Mouse (Mus musculus): Measurements from ENCODE around the gene Phactr1. TPM values are rescaled to one million over a fixed set of nuclear protein-coding genes. Genes with fewer than 3 reads are reported as not detected.
A peak's percentile ranks its signal among the peaks of the same experiment; 100 is the strongest.

Phactr1 gene
- polyA plus RNA-seq, 1 experiment from 2014 or later: 26.2 TPM

DNA sequence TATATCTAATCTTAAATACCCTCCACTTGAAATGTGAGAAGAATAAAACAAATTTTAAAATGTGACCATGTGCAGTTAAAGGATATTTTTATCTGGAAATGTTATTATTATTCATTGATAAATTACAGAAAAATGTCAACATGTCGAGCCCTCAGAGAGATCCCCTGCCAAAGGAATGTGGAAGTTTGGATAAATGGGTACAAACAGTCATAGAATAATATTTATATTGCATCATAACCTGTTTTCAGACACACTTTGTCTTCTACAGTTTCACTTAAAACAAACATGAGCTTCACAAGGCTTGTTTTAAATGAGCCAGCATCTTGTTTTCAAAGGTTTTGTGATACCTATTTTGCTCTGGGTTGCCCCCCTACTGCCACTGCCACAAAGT, 204.3 kb downstream of the Phactr1 start:
- Histone ChIP-seq H3K9me3 (ENCODE audit: low read length) (no peaks in the 10 kb centered on the region), H3K36me3 (ENCODE audit: insufficient read depth, low read length) (no peaks in the 10 kb centered on the region), H3K4me2 (replicated peaks; ENCODE audit: low read depth, low read length) (no peak overlapping the region), H3K27ac (ENCODE audit: low read length) (peak overlapping the region; percentile 59; the same call in 1 of the 2 replicates), H3K9ac (replicated peaks; ENCODE audit: low read length) (no peak overlapping the region), H3K4me1 (ENCODE audit: insufficient read depth, low read length) (peaks cover 10% of the 10 kb centered on the region), H3K27me3 (ENCODE audit: insufficient read depth, low read length) (no peaks in the 10 kb centered on the region), H3K4me3 (ENCODE audit: low read length) (no peak overlapping the region)
- no peak for ATAC-seq (ENCODE audit: low FRiP score, low TSS enrichment)
- 31% methylated on average over 1 of the region's 1 CpGs for WGBS

DNA sequence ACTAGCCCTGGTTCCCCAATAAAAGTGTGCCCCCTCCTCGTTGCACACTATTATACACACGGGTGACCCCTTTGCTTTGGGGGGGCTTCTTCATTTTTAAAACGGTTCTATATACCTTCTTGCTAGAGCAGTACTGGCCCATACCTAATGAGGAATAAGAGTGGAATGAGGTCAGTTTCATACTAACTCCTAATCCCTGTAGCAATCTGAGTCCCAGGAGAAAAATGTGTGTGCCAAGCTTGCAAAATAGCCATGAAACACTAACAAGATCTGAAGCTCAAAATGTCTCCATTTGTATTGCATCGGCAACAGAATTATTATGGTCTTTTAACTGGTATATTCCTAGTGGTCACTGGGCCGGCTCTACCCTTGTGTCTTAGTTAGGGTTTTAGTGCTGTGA, 207.3 kb downstream of the Phactr1 start:
- Histone ChIP-seq H3K36me3 (ENCODE audit: insufficient read depth, low read length) (no peaks in the 10 kb centered on the region), H3K9me3 (ENCODE audit: low read length) (no peaks in the 10 kb centered on the region), H3K4me1 (ENCODE audit: insufficient read depth, low read length) (peaks cover 15% of the 10 kb centered on the region), H3K27me3 (ENCODE audit: insufficient read depth, low read length) (no peaks in the 10 kb centered on the region), H3K27ac (ENCODE audit: low read length) (no peak overlapping the region), H3K4me2 (replicated peaks; ENCODE audit: low read depth, low read length) (no peak overlapping the region), H3K9ac (replicated peaks; ENCODE audit: low read length) (no peak overlapping the region), H3K4me3 (ENCODE audit: low read length) (no peak overlapping the region)
- WGBS: 87% methylated on average over 5 of the region's 5 CpGs
- no peak for ATAC-seq (ENCODE audit: low FRiP score, low TSS enrichment)

GRCm38 (mm10) chr13:42889516-42890474, 209.4 kb downstream of the Phactr1 start:
- ATAC-seq (ENCODE audit: low FRiP score, low TSS enrichment): no peak
- H3K4me2 ChIP-seq (replicated peaks; ENCODE audit: low read depth, low read length): no peak overlapping the region
- H3K4me3 ChIP-seq (ENCODE audit: low read length): no peak overlapping the region
- H3K36me3 ChIP-seq (ENCODE audit: insufficient read depth, low read length): no peaks in the 10 kb centered on the region
- WGBS: 40% methylated on average over 12 of the region's 12 CpGs
- H3K4me1 ChIP-seq (ENCODE audit: insufficient read depth, low read length): peaks cover 6% of the 10 kb centered on the region; the same call in 1 of the 2 replicates
- H3K9ac ChIP-seq (replicated peaks; ENCODE audit: low read length): no peak overlapping the region
- H3K27me3 ChIP-seq (ENCODE audit: insufficient read depth, low read length): no peaks in the 10 kb centered on the region
- no peaks in the 10 kb centered on the region for H3K9me3 ChIP-seq (ENCODE audit: low read length)
- no peak overlapping the region for H3K27ac ChIP-seq (ENCODE audit: low read length)

- Histone ChIP-seq H3K9me3 (ENCODE audit: low read length) (no peaks in the 10 kb centered on the region), H3K4me2 (replicated peaks; ENCODE audit: low read depth, low read length) (no peak overlapping the region), H3K4me3 (ENCODE audit: low read length) (no peak overlapping the region), H3K27me3 (ENCODE audit: insufficient read depth, low read length) (no peaks in the 10 kb centered on the region), H3K27ac (ENCODE audit: low read length) (no peak overlapping the region), H3K4me1 (ENCODE audit: insufficient read depth, low read length) (0 out of 2 replicates have a peak, but pooled peaks cover 6% of the 10 kb centered on the region), H3K36me3 (ENCODE audit: insufficient read depth, low read length) (no peaks in the 10 kb centered on the region), H3K9ac (replicated peaks; ENCODE audit: low read length) (no peak overlapping the region)
- WGBS: 67% methylated on average over 5 of the region's 5 CpGs
- no peak for ATAC-seq (ENCODE audit: low FRiP score, low TSS enrichment)
These were observed 210.2 kb downstream of the Phactr1 start for GRCm38 (mm10) chr13:42890651-42891050.

DNA sequence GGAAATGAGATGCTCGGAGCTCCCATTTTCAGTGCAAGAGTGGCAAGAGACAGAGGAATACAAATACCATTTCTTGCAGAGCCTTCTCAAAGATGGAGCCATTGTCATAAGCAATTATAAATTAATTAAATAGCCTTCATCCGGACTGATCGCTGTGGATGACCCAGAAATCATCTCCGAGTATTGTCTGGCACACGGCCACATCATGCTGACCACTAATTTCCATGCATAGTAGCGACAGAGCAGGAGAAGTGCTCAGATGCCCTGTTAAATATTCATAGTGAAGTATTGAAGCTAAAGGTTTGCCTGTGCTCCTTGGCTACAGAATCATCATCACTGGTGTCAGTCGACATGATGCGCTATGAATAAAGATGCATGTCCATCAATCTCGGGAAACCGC, 213.6 kb downstream of the Phactr1 start:
- Histone ChIP-seq H3K4me1 (ENCODE audit: insufficient read depth, low read length) (0 out of 2 replicates have a peak, but pooled peaks cover 6% of the 10 kb centered on the region), H3K27ac (ENCODE audit: low read length) (no peak overlapping the region), H3K36me3 (ENCODE audit: insufficient read depth, low read length) (no peaks in the 10 kb centered on the region), H3K4me2 (replicated peaks; ENCODE audit: low read depth, low read length) (no peak overlapping the region), H3K9ac (replicated peaks; ENCODE audit: low read length) (no peak overlapping the region), H3K9me3 (ENCODE audit: low read length) (no peaks in the 10 kb centered on the region), H3K4me3 (ENCODE audit: low read length) (no peak overlapping the region), H3K27me3 (ENCODE audit: insufficient read depth, low read length) (no peaks in the 10 kb centered on the region)
- ATAC-seq (ENCODE audit: low FRiP score, low TSS enrichment): no peak
- WGBS: 95% methylated on average over 10 of the region's 10 CpGs

GRCm38 (mm10) chr13:42894598-42894997, 214.2 kb downstream of the Phactr1 start:
- no peak for ATAC-seq (ENCODE audit: low FRiP score, low TSS enrichment)
- no peaks in the 10 kb centered on the region for H3K27me3 ChIP-seq (ENCODE audit: insufficient read depth, low read length)
- 97% methylated on average over 12 of the region's 12 CpGs for WGBS

GRCm38 (mm10) chr13:42895980-42896379, 215.6 kb downstream of the Phactr1 start:
- H3K9me3 ChIP-seq (ENCODE audit: low read length): no peaks in the 10 kb centered on the region
- no peak for ATAC-seq (ENCODE audit: low FRiP score, low TSS enrichment)

More at GRCm38 (mm10) chr13:42894598-42894997, 214.2 kb downstream of the Phactr1 start:
- Histone ChIP-seq H3K4me3 (ENCODE audit: low read length) (no peak overlapping the region), H3K4me1 (ENCODE audit: insufficient read depth, low read length) (0 out of 2 replicates have a peak, but pooled peaks cover 6% of the 10 kb centered on the region), H3K4me2 (replicated peaks; ENCODE audit: low read depth, low read length) (no peak overlapping the region), H3K36me3 (ENCODE audit: insufficient read depth, low read length) (no peaks in the 10 kb centered on the region), H3K27ac (ENCODE audit: low read length) (no peak overlapping the region), H3K9ac (replicated peaks; ENCODE audit: low read length) (no peak overlapping the region), H3K9me3 (ENCODE audit: low read length) (no peaks in the 10 kb centered on the region)

DNA sequence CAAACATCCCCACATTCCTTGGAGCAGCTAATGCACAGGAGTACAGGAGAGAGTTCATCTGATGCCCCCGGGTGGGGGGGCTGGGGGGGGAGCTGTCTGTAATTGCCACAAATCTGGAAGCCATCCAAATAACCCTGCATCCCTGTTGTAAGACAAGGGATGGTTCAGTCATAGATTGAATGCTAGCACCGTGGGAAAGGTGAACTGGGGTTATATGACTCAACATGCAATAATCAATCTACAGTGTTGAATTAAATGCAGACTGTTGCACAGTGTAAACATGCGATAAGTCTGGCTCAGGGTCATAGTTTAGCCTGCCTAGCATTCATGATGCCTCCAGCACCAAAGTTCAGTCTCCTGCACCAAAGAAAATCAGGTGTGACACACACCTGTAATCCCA, 219.2 kb downstream of the Phactr1 start:
- 50% methylated on average over 3 of the region's 3 CpGs for WGBS
- no peak for ATAC-seq (ENCODE audit: low FRiP score, low TSS enrichment)
- Histone ChIP-seq H3K27ac (ENCODE audit: low read length) (no peak overlapping the region), H3K9ac (replicated peaks; ENCODE audit: low read length) (no peak overlapping the region), H3K4me3 (ENCODE audit: low read length) (no peak overlapping the region), H3K4me2 (replicated peaks; ENCODE audit: low read depth, low read length) (no peak overlapping the region), H3K27me3 (ENCODE audit: insufficient read depth, low read length) (no peaks in the 10 kb centered on the region), H3K4me1 (ENCODE audit: insufficient read depth, low read length) (peaks cover 12% of the 10 kb centered on the region), H3K36me3 (ENCODE audit: insufficient read depth, low read length) (no peaks in the 10 kb centered on the region), H3K9me3 (ENCODE audit: low read length) (no peaks in the 10 kb centered on the region)

More at GRCm38 (mm10) chr13:42895980-42896379, 215.6 kb downstream of the Phactr1 start:
- Histone ChIP-seq H3K4me2 (replicated peaks; ENCODE audit: low read depth, low read length) (no peak overlapping the region), H3K4me1 (ENCODE audit: insufficient read depth, low read length) (no peaks in the 10 kb centered on the region), H3K27me3 (ENCODE audit: insufficient read depth, low read length) (no peaks in the 10 kb centered on the region), H3K36me3 (ENCODE audit: insufficient read depth, low read length) (no peaks in the 10 kb centered on the region), H3K27ac (ENCODE audit: low read length) (no peak overlapping the region), H3K9ac (replicated peaks; ENCODE audit: low read length) (no peak overlapping the region), H3K4me3 (ENCODE audit: low read length) (no peak overlapping the region)
- WGBS: 65% methylated on average over 3 of the region's 3 CpGs

DNA sequence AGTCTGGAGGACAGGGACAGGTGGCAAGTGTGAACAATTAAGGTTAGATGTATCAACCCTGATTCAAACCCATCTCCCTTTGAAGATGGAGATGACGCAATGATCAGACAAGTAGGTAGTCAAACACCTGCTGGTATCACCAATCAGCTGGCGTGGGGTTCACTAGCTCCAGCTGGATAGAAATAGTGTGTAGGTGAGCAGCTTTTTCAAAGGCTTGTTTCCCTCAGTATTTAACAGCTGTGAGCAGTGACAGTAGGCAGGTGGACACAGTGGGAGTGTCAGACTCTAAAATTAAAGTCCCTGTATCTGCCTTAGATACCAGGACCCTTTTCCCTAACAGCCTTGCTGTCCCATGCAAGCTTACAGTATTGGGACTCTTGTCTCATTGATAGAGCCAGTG, 221.4 kb downstream of the Phactr1 start:
- no peak for ATAC-seq (ENCODE audit: low FRiP score, low TSS enrichment)
- Histone ChIP-seq H3K27ac (ENCODE audit: low read length) (no peak overlapping the region), H3K36me3 (ENCODE audit: insufficient read depth, low read length) (no peaks in the 10 kb centered on the region), H3K4me1 (ENCODE audit: insufficient read depth, low read length) (peaks cover 14% of the 10 kb centered on the region), H3K4me2 (replicated peaks; ENCODE audit: low read depth, low read length) (no peak overlapping the region), H3K4me3 (ENCODE audit: low read length) (no peak overlapping the region), H3K27me3 (ENCODE audit: insufficient read depth, low read length) (no peaks in the 10 kb centered on the region), H3K9me3 (ENCODE audit: low read length) (no peaks in the 10 kb centered on the region), H3K9ac (replicated peaks; ENCODE audit: low read length) (no peak overlapping the region)
- WGBS: 98% methylated on average over 2 of the region's 2 CpGs

- H3K36me3 ChIP-seq (ENCODE audit: insufficient read depth, low read length): no peaks in the 10 kb centered on the region
- H3K27me3 ChIP-seq (ENCODE audit: insufficient read depth, low read length): no peaks in the 10 kb centered on the region
- WGBS: 90% methylated on average over 3 of the region's 3 CpGs
- H3K9me3 ChIP-seq (ENCODE audit: low read length): no peaks in the 10 kb centered on the region
- no peak overlapping the region for H3K4me2 ChIP-seq (replicated peaks; ENCODE audit: low read depth, low read length)
- H3K4me3 ChIP-seq (ENCODE audit: low read length): no peak overlapping the region
- no peak overlapping the region for H3K27ac ChIP-seq (ENCODE audit: low read length)
- no peak for ATAC-seq (ENCODE audit: low FRiP score, low TSS enrichment)
- H3K9ac ChIP-seq (replicated peaks; ENCODE audit: low read length): no peak overlapping the region
- H3K4me1 ChIP-seq (ENCODE audit: insufficient read depth, low read length): peaks cover 14% of the 10 kb centered on the region
These were observed 222.4 kb downstream of the Phactr1 start for GRCm38 (mm10) chr13:42902859-42903258.

Data from kidney, embryonic 16.5 days (tissue).